Mouse (Mus musculus) ovary, postnatal 10 days (tissue): ENCODE data around the gene Abcc3.
"Not testable (repeated sequence)": the region's sequence is repeated elsewhere in the genome, so short reads cannot be mapped to it uniquely, and the experiment has no call there.

Experiments
- DNase-seq: peaks from one replicate; pipeline ENCODE4 v3.0.0; 2022; ENCODE audit warnings: low spot score

The Abcc3 gene

GRCm38 (mm10) chr11:94402731-94403130 is 9.9 kb upstream of the Abcc3 start:
- DNase-seq: no peak

- DNase-seq: not testable (repeated sequence)
Observed at GRCm38 (mm10) chr11:94402029-94402428, 9.2 kb upstream of the Abcc3 start.

GRCm38 (mm10) chr11:94400996-94401395 is 8.2 kb upstream of the Abcc3 start:
- no peak for DNase-seq

DNA sequence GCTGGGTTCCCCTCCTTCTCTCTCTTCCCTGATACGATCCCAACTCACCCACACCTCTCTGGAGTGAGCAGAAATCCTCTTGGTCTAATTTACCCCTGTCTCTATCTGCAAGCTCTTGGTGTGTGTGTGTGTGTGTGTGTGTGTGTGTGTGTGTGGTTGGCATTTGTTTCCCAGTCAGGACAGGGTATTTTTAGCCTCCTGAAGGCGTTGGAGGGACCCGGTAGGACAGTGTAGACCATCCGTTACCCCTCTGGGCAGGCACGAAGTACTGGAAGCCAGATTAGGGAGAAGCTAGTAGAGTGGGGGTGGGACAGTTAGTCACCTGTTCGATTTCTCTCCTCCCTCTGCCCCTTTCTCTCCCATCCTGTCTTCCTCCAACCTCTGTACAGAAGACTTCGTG is 1.3 kb upstream of the Abcc3 start:
- no peak for DNase-seq

DNA sequence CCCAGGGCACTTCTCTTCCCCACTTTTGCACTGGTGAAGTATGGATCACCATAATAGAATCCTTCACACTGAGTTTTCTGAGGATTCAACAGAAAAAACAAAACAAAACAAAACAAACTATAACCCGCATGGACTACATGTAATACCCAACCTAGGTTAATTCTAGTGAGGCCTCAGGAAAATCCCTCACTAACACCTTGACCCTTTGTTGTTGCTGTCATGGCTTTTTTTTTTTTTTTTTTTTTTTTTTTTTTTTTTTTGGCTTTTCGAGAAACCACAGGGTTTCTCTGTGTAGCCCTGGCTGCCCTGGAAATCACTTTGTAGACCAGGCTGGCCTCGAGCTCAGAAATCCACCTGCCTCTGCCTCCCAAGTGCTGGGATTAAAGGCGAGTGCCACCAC is 693 bp upstream of the Abcc3 start:
- DNase-seq: not testable (repeated sequence)

DNA sequence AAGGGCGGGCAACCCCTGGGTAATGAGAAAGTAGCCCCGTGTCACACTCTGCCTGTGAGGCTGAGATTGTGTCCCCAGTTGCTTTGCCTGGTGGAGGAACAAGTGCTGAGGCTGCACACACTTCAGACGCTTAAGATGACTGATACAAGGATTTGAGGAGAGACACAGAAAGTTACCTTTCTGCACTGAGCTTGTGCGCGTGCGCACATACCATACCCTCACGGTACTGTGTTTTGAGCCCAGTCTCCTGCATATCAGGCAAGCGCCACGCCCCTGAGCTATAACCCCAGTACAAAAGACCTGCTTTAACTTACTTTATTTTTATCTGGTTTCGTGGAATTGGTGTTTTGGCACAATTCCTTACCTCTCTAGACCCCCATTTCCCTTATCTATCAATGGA is 1.1 kb downstream of the Abcc3 start:
- no peak for DNase-seq

- no peak for DNase-seq
Observed at GRCm38 (mm10) chr11:94390825-94391224, 2.0 kb downstream of the Abcc3 start.

- DNase-seq: no peak
Observed at GRCm38 (mm10) chr11:94389724-94390396, 2.9 kb downstream of the Abcc3 start.

DNA sequence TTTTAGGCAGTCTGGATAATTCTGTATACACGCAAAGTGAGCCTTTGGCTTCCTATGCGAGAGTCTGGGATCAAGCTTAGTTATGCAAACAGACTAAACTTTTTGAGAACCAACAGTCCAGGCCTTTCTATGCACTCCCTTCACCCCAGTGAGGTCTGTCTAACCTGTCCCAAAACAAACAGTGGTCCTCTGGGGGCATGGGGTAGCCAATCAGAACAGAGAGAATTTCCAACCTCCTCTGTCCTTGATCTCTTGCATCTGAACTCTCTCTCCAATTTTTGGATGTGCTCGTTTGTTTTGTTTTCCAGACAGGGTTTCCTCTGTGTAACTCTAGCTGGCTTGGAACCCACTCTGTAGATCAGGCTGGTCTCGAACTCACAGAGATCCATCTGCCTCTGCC is 3.8 kb downstream of the Abcc3 start:
- no peak for DNase-seq

- no peak for DNase-seq
Observed at GRCm38 (mm10) chr11:94387756-94388155, 5.0 kb downstream of the Abcc3 start.

DNA sequence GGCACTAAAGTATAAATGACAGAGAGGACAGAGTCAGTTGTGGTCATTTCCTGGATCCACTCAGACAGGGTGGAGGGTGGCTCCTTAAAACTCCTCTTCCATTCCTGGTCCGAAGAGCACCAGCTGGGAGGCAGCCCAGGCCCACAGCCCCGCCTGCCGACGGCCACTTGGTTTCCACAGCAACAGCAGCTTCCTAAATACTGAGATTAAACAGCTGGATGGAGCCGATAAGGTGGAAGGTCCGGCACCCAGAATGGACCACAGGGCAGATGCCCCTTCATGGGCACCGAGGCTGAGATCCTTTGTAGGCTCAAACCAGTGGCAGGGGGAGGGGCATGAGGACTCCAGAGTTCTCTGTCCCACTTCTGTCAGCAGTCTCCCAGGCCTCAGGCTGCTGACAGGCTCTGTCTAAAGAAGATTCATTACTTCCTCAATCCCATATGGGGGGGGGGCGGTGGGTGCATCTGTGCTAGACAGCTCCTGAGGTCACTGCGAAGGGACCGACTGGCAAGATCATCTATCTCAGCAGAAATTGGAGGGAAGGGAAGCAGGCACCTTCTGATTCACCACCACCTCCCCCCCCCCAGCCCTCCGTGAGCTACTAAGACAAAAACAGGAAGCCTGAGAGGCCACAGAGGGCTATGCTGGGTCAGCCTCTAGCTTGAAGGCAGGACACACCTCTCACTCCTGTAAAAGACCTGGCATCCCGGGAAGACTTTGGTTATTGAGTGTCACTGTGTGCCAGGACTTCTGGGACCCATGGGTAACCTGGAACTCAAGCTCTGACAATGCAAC is 6.6 kb downstream of the Abcc3 start:
- DNase-seq: no peak

- no peak for DNase-seq
Observed at GRCm38 (mm10) chr11:94379736-94380135, 13.1 kb downstream of the Abcc3 start.

- no peak for DNase-seq
Observed at GRCm38 (mm10) chr11:94379061-94379460, 13.7 kb downstream of the Abcc3 start.

DNA sequence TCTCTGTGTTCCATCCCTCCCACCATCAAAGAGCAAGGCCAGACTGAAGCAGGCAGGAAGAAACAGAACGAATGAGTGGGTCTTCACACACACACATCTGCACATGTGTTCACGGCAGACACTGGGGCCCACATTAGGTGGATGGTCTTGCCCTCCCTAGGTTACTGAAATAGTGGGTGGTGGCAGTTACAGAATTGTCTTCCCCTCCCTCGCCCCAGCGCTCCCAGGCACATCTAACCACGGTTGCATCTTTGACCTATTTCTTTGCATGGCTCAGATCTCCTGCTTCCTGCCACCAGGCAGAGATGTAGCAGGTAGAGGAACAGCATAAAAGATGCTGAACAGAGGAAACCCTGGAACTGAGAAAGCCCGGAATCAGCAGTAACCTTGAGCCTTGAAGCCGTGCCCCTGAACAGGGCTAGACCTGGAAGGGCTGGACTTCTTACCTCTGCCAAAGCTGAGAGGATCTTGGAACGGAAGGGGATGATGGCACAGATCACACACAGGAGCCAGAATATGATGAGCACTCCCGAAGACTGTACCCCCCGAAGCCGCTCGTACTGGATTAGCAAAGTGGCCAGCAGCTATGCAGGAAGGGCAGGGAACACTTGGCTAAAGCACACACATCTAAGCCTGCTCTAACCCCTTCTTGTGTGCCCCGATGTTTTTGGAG is 18.4 kb downstream of the Abcc3 start:
- DNase-seq: no peak

- no peak for DNase-seq
Observed at GRCm38 (mm10) chr11:94370809-94371208, 22.0 kb downstream of the Abcc3 start.

- DNase-seq: no peak
Observed at GRCm38 (mm10) chr11:94369981-94370380, 22.8 kb downstream of the Abcc3 start.

- no peak for DNase-seq
Observed at GRCm38 (mm10) chr11:94365340-94365739, 27.5 kb downstream of the Abcc3 start.

DNA sequence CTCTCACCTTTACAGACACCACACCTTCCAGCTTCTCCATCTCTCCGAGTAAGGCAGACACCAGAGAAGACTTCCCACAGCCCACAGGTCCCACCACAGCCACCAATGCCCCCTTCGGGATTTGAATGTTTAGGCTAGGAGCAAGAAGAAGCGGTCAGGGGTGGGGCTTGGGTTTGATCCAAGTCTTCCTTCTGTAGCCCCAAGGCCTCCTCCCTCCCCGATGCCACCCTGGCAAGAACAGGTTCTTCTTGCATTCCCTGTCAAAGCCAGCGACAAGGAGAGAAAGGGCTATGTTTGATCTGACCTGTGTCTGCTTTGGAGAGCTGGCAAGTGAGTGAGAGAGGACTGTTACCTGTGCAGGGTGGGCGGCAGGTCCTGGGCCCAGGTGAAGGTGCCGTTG is 29.1 kb downstream of the Abcc3 start:
- DNase-seq: no peak

- no peak for DNase-seq
Observed at GRCm38 (mm10) chr11:94362101-94362500, 30.7 kb downstream of the Abcc3 start.

DNA sequence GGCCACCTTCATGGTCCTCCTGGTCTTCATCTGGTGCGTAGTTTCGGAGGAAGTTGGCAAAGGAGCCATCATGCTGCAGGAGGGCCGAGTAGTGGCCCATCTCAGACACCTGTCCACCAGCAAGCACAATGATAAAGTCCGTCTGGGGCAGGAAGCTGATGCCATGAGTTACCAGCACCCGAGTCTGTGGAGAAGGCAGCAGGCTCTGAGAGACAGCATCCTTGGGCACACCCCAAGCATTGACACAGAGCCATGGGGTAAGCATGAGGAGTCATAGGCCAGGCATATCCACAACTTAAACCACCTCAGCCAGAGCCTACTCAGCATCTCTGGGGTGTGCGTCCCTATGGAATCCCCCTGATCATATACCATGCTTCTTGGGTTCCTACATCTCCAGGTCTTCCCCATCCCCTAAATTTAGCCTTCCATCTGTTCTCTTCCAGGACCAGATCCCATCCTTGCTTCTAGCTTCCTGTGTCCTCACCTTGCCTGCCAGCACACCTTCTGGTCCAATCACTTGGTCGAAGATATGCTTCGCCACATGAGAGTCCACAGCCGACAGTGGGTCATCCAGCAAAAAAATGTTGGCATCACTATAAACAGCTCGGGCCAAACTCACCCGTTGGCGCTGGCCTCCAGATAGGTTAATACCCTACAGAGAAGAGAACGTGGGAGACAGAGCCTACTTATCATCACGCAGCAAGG is 31.5 kb downstream of the Abcc3 start:
- no peak for DNase-seq

- DNase-seq: no peak
Observed at GRCm38 (mm10) chr11:94359168-94359567, 33.6 kb downstream of the Abcc3 start.

GRCm38 (mm10) chr11:94355521-94356217 is 37.1 kb downstream of the Abcc3 start:
- no peak for DNase-seq
